Mouse (Mus musculus): ENCODE measurements around the gene AL731706.1.

Gene AL731706.1

GRCm38 (mm10) chr2:136834715-136835075 is 56.5 kb downstream of the AL731706.1 start:
- DNase-seq = no peak

- DNase-seq = no peak
These were observed 57.0 kb downstream of the AL731706.1 start for GRCm38 (mm10) chr2:136833976-136834714.

GRCm38 (mm10) chr2:136832936-136833335 is 58.3 kb downstream of the AL731706.1 start:
- DNase-seq = peak; percentile 4 to 9

Data from lung, adult 18-20 months (tissue).